In the genomic region with DNA sequence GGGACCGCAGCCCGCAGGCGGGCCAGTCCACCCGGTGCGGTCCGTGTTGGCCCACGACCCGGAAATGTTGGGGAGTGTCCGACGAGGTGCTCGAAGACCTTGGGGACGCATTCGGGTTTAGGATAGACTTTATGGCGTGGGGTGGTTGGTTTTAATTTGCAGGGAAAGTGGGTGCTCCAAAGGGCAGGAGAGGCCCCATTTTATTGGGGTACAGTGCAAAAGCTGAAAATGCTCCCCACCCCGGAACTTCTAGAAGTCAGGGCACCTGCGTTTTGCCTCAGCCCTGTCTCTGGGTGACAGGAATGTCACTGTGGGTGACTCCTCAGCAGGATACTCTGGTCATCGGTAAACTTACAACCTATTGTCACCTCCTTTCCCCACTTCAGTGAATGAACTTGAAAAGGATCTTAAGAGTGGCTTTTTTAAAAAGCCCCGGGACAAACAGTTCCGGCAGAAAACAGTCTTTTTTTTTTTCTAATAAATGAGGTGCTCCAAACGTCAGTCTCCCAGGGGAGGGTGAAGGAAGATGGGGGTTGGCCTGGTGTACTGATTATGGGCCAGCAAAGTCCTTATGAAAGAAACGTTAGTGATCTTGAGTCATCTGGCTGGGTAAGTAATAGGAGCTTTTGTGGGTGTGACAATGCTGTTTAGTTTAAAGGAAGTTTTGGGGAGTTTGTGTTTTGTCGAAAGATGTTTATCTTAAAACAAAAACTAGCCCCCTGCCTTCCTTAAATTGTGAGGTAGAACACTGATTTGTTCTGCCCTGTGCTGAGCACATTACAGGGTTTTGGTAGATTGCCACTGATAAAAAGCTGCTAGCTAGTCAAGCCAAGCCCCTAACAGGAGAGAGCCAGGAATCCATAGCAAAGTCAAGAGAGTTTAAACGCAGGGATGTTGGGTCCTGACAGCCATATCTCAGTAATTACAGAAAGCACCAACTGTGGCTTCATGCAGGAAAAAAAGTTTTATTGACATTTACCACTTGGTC, we compare ENCODE assay signal across 7 mouse cellular contexts. TPM values are rescaled to one million over a fixed set of nuclear protein-coding genes. Genes with fewer than 3 reads are reported as not detected.
DNase-seq lines count a peak whose midpoint lies in the region; ATAC-seq lines count a peak whose summit lies in the region.

No protein-coding gene starts in this region.

- 3% methylated on average over 23 of the region's 23 CpGs for WGBS in limb, embryonic 10.5 days
- WGBS in midbrain, embryonic 14.5 days: 6% methylated on average over 23 of the region's 23 CpGs

- peak overlapping the region; percentile 95 for H3K9ac ChIP-seq in midbrain, embryonic 14.5 days (replicated peaks; ENCODE audit: low read length)

- intact Hi-C loops in gastrocnemius, postnatal 14 days (cut with DNase I; ENCODE audit: low total_unique reads): loop anchor here (5.0 kb wide), 1 partner anchor 419 kb away; no protein-coding TSS in a partner anchor

- H3K4me3 ChIP-seq in limb, embryonic 10.5 days: peak overlapping the region; percentile 75
- H3K4me3 ChIP-seq in midbrain, embryonic 14.5 days (replicated peaks; ENCODE audit: low read depth, low read length): peak overlapping the region; percentile 78

- no peaks in the 10 kb centered on the region for H3K36me3 ChIP-seq in limb, embryonic 10.5 days
- no peaks in the 10 kb centered on the region for H3K36me3 ChIP-seq in midbrain, embryonic 14.5 days (ENCODE audit: control insufficient read depth, insufficient read depth, low read length)

- H3K27ac ChIP-seq in limb, embryonic 10.5 days: peak overlapping the region; percentile 97
- peak overlapping the region; percentile 95 for H3K27ac ChIP-seq in midbrain, embryonic 14.5 days (replicated peaks; ENCODE audit: low read depth, low read length)

- H3K9me3 ChIP-seq in limb, embryonic 10.5 days (replicated peaks): no peaks in the 10 kb centered on the region
- H3K9me3 ChIP-seq in midbrain, embryonic 14.5 days (ENCODE audit: control insufficient read depth, low read length): no peaks in the 10 kb centered on the region

- peak overlapping the region; percentile 79 for H3K4me2 ChIP-seq in midbrain, embryonic 14.5 days (ENCODE audit: low read length)

- peak; percentile 63 for DNase-seq in A20 (ENCODE audit: low read depth, low spot score)
- DNase-seq in Muller cell, postnatal 12 days (ENCODE audit: inconsistent ontology term): peak; percentile 49
- peak; percentile 19 for DNase-seq in gastrocnemius, postnatal 14 days
- no peak for DNase-seq in limb, embryonic 10.5 days (ENCODE audit: low spot score)
- DNase-seq in midbrain, embryonic 14.5 days: peak; percentile 34
- no peak for DNase-seq in spleen, postnatal 10 days (ENCODE audit: low spot score in 2 of 2)

- ATAC-seq in midbrain, embryonic 14.5 days (ENCODE audit: low FRiP score, low TSS enrichment): peak; percentile 7; the same call in 1 of the 2 replicates
- ATAC-seq in cerebellum, adult (ENCODE audit: insufficient number of reproducible peaks, low FRiP score, low TSS enrichment): no peak

- H3K4me1 ChIP-seq in limb, embryonic 10.5 days: peaks cover 21% of the 10 kb centered on the region
- H3K4me1 ChIP-seq in midbrain, embryonic 14.5 days (ENCODE audit: control insufficient read depth, insufficient read depth, low read length): peaks cover 21% of the 10 kb centered on the region

- no peaks in the 10 kb centered on the region for H3K27me3 ChIP-seq in limb, embryonic 10.5 days (ENCODE audit: low read depth, poor library complexity, severe bottlenecking)
- H3K27me3 ChIP-seq in midbrain, embryonic 14.5 days (ENCODE audit: control insufficient read depth, insufficient read depth, low read length): no peaks in the 10 kb centered on the region

RNA-seq across cellular contexts. Expression of a gene that starts 39.1 kb away (rescaled TPM):
- total RNA-seq in gastrocnemius, postnatal 14 days (2021): 10 to 100 TPM in 1 of 2 experiments, 1 to 10 TPM in 1; 9.7 to 10.1 TPM
- polyA plus RNA-seq in limb, embryonic 10.5 days (2016; fragmentation: Nextera tagmentation; extraction: Ambion mirVana): 11.8 and 16.1 TPM in 2 replicates
- polyA plus RNA-seq in midbrain, embryonic 14.5 days (2014; fragmentation: Nextera tagmentation; extraction: Ambion mirVana): 50.7 and 54.0 TPM in 2 replicates

Comparison
In these comparisons a context has a peak if more than half of its experiments do, and no peak if none do; other contexts are left out.
1. DNase-seq: peak in A20 (single experiment), Muller cell, postnatal 12 days (single experiment), gastrocnemius, postnatal 14 days (single experiment) and midbrain, embryonic 14.5 days (single experiment); none in limb, embryonic 10.5 days (single experiment) and spleen, postnatal 10 days (0 of 2).